Mouse (Mus musculus) left cerebral cortex, postnatal 10 days (tissue): ENCODE results near the gene Vps72. TPM values are rescaled to one million over a fixed set of nuclear protein-coding genes. Genes with fewer than 3 reads are reported as not detected.
A peak's percentile ranks its signal among the peaks of the same experiment; 100 is the strongest.
"Not testable (repeated sequence)": the region's sequence is repeated elsewhere in the genome, so short reads cannot be mapped to it uniquely, and the experiment has no call there.

Experiments
- DNase-seq, 2 experiments: peaks; one replicate each; pipeline ENCODE4 v3.0.0; 2021 to 2022; ENCODE audit warnings: low spot score in 2 of 2, mixed read lengths in 1 of 2; ENCODE audit errors: extremely low spot score in 1 of 2
- intact Hi-C: fragments of 180-260 bp; cut with DNase I; formaldehyde crosslinking; loops from one replicate; pipeline ENCODE4 v1.15.1; 2025
- total RNA-seq, 2 experiments: library from RNA; stranded (reverse); gene quantifications; 2 replicates each; pipeline ENCODE4 v1.2.3; 2021

Vps72 gene
- total RNA-seq, 2 experiments from 2014 or later: 41.6 to 43.7 TPM

DNA sequence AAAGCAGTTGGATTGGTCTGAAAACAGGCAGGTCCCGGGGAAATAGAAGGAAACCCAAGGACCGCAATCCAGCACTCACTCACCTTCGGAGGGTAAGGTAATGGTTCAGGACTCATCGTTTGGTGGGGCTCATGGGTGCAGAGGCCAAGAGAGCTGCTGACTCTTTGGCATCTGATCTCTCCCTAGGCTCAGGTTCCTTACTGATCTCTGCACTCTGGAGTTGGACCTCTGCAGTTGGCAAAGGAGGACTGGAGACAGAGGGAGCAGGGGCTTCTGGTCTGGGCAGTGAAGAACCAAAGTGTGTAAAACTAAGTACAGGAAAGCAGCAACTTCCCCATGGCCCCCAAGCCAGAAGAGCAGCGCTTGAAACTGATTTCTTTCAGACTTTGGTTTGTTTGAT is 19.3 kb downstream of the Vps72 start:
- intact Hi-C loops: no loop called here
- no peak for DNase-seq

DNA sequence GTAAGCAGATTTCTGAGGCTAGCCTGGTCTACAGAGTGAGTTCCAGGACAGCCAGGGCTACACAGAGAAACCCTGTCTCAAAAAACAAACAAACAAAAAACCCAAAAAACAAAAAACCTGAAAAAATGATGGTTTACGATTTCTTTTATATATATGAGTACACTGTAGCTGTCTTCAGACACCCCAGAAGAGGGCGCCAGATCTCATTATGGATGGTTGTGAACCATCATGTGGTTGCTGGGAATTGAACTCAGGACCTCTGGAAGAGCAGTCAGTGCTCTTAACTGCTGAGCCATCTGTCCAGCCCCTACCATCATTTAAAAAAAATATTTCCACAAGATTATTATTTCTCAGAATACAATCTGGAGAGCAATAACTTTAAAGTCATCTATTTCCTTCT is 21.6 kb downstream of the Vps72 start:
- DNase-seq, intact Hi-C loops: not testable (repeated sequence)

GRCm38 (mm10) chr3:95133176-95133575 is 22.4 kb downstream of the Vps72 start:
- no peak for DNase-seq
- intact Hi-C loops: no loop called here

- intact Hi-C loops: no loop called here
- DNase-seq: peak; percentile 91 to 92
These were observed 22.9 kb downstream of the Vps72 start, which contains the start of the genes Scnm1 and Lysmd1 for GRCm38 (mm10) chr3:95133680-95134101. TSS of gene Scnm1 (minus strand) at chr3:95134011. TSS of gene Lysmd1 (plus strand) at chr3:95134088.

- intact Hi-C loops, DNase-seq: not testable (repeated sequence)
These were observed 23.3 kb downstream of the Vps72 start for GRCm38 (mm10) chr3:95134133-95134532.

DNA sequence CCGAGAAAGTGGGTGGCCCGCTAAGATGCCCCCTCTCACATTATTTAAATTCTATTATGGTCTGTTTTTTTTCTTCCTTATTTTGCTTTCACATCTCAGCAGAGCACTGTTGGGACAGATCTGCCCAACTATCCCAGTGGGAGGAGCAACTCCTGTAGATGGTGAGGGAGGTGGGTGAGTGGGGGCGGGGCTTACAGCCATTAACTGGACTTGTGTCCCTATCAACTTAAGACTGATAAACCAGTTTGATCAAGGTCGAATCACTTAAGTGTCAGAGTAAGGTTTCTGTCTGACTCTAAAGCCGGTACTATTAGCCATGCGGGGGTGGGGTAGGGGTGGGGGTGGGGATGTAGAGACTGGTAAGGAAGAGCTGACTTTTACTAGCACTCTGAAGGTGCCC is 24.2 kb downstream of the Vps72 start:
- DNase-seq: peak; percentile 41 to 78
- intact Hi-C loops: no loop called here

DNA sequence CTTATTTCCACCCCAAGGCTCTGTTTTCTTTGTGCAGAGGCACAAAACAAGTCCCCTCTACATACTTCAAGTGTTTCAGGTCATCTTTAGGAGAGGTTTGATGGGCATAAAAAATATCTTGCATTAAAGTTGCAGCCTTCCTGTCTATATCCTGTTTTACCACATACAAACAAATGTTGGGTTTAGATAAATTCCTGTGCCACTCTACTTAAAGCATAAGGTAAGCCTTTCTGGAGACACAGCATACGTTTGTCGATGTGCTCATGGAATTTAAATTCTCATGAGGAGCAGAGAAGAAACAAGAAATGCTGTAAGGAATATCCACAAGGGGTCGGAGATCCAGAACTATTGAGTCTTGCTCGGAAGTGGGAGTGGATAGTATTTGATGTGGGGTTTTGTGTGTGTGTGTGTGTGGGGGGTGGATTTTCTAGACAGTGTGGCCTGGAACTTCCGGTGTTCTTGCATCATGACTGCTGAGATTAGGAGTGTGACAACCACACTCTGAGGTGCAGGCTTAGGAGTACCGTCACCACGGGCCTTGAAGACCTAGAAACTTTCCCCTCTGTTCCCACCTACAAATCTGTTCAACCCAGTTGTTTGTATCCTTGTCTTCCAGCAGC is 24.7 kb downstream of the Vps72 start:
- intact Hi-C loops: no loop called here
- no peak for DNase-seq

DNA sequence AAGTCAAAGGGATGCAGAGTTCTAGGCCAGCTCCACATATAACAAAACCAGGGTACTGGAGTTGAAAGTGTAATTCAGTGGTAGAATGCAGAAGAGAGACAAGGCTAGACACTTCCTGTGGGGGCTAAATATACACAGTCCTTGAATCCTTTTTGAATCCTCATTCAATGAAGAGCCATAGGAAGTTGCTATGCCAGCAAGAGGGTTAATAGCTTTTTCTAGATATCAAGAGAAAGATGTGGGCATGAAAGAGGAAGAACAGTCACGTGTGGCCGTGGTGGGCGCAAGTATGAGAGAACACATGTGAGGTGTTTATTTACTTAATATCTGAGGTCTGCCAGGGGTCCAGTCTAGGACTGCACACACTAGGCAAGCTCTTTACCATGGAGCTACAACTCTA is 25.5 kb downstream of the Vps72 start:
- DNase-seq: no peak
- intact Hi-C loops: no loop called here

DNA sequence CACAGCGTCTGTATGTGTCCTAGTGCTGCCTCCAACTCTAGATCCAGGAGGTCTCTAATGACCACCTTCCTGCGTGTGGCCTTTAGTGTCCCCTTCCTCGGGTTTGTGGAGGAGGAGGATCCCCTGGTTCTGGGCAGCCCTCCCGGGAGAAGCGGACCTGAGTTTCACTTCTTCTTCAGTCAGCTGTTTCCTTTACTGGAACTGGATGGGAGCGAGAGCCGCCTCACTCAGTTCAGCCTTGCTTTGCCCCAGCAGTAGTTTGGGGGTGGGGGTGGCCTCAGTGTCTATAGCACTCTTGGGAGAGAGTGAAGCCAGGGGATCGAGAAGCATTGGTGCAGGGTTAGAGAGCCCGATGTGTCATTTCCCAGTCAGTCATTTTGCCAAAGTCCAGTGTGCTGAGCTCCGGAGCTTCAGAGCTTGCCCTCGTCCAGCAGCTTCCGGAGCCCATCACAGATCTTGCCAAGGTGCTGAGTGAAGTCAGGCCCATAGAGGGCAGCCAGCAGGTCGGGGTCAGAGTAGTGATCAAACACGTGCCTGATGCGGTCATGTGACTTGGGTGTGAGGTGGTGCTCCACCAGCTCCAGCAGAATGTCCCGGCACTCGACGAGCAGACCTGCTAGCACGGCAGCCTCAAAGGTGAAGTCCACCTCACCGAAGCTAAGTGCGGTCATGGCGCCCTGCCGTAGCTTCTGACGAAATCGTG is 28.9 kb downstream of the Vps72 start:
- intact Hi-C loops: loop anchor here (5.0 kb wide), 2 partner anchors 78 to 128 kb away; partner anchors contain the start of gene Gabpb2
- DNase-seq: peak in 1 of 2 experiments; percentile 45

- no peak for DNase-seq
- intact Hi-C loops: loop anchor here (5.0 kb wide), 2 partner anchors 77 to 127 kb away; partner anchors contain the start of gene Gabpb2
These were observed 29.4 kb downstream of the Vps72 start for GRCm38 (mm10) chr3:95140289-95140595.

DNA sequence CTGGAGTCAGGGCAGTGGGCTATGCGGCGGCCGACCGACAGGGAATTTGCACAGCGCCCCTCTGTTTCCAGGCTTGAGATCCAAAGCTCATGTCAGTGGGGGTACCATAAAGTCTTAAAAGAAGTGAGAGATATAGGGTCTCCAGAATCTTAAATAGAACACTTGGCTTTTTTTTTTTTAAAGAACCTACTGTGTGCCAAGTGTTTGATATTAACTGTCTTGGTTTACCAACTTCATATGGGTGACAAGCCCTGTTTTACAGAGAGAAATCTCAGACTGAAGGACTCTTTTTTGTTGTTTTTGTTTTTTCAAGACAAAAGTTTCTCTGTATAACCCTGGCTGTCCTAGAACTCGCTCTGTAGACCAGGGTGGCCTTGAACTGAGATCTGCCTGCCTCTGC is 30.0 kb downstream of the Vps72 start:
- intact Hi-C loops: loop anchor here (5.0 kb wide), 2 partner anchors 77 to 127 kb away; partner anchors contain the start of gene Gabpb2

DNA sequence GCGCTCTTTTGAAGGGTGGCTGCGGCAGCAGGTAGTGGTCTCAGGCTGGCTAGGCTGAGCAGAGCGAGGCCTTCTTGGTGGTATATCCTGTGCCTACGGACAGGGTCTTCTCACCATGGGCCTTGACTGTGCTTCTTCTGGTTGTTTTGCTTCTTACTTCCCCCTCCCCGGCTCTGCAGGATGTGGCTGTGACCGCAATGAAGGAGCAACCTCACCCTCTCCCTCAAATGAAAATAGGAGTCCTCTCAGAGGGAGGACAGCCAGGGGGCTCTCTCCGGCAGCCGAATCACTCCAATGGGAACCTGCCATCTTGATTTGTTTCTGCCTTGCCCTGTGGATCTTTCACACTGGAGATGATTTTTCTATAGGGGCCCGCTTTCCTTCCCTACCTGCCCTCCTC is 30.7 kb downstream of the Vps72 start:
- intact Hi-C loops: loop anchor here (5.0 kb wide), 2 partner anchors 76 to 126 kb away; partner anchors contain the start of gene Gabpb2
- DNase-seq: no peak

More for the DNA sequence above, 30.0 kb downstream of the Vps72 start:
- DNase-seq: no peak

DNA sequence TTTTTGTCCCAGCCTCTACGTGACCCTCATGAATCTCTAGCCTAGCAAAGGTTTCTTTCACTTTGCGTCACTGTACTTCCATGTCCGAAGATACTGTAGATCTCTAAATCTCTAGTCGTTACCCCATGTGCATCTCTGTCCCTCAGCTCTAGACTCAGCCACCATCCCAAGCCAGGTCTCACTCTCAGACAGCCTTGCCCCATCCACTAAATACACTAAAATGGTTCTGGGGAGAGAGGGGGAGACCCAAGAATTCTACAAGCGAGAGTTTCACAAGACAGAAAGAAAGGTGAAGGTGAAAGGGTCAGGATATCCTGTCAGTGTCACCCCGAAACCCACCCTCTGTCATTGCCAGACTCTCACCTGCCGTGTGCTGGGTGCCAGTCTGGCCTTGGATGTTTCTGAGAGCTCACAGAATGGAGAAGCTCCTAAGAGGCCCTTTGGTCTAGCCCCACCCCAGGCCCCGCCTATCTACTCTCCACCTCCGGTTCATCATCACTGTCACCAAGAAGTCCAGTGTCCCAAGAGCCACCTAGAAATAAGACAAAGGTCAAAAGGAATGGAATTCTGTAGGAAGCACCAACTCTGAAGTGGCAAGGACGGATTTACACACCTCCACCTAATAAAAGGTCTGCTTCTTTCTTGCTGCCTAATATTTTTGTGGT is 31.3 kb downstream of the Vps72 start, which contains the start of gene Tnfaip8l2:
Gene Tnfaip8l2 (minus strand): TSS at position 409 of the 665 bp plus-strand sequence.
- intact Hi-C loops: loop anchor here (5.0 kb wide), 2 partner anchors 75 to 125 kb away; partner anchors contain the start of gene Gabpb2
- DNase-seq: peak in 1 of 2 experiments; percentile 57

GRCm38 (mm10) chr3:95142617-95143011 is 31.8 kb downstream of the Vps72 start:
- DNase-seq: peak; percentile 71 to 81
- intact Hi-C loops: loop anchor here (5.0 kb wide), 2 partner anchors 75 to 125 kb away; partner anchors contain the start of gene Gabpb2

DNA sequence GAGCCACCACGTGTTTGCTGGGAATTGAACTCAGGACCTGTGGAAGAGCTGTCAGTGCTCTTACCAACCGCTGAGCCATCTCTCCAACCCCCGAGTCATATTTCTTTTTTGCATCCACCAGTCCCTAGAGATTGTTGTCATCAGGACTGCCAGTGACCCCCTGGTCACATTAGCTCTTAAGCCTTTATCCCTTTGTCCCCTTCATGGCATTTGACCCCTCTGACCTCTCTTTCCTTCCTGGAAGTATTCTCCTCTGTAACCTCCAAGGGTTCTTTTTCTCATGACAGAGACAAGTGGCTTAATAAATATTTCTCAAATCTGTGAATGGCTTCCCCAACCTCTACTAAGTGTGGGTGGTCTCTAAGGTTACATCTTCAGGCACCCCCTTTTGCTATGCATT is 37.1 kb downstream of the Vps72 start:
- intact Hi-C loops: no loop called here
- DNase-seq: no peak

DNA sequence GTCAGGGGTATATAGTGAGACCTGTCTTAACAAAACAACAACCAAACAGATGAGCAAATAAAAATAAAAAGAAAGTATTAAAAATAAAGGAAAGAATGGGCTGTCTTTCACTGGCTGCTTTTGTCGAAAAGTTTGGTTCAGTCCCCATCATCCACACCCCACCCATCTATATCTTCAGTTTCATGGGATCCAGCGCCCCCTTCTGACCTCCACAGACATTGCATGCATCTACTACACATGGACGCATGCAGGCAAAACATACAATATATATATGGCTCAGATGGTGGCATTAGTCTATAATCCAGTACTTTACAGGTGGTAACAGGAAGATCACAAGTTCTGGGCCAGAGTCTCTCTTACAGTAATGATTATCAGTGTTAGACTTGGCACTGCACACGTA is 43.1 kb downstream of the Vps72 start:
- intact Hi-C loops: no loop called here
- peak in 1 of 2 experiments; percentile 39 for DNase-seq

GRCm38 (mm10) chr3:95159511-95159986 is 48.7 kb downstream of the Vps72 start:
- DNase-seq: no peak
- intact Hi-C loops: no loop called here

- DNase-seq: peak; percentile 87 to 94
- intact Hi-C loops: loop anchor here (5.0 kb wide), 2 partner anchors 42 to 57 kb away; partner anchors contain the start of gene Gabpb2
These were observed 49.5 kb downstream of the Vps72 start, which contains the start of gene Sema6c for GRCm38 (mm10) chr3:95159987-95160963. TSS of gene Sema6c (plus strand) at chr3:95160457.
